Mouse (Mus musculus): ENCODE data around the gene Iqsec1.

Gene Iqsec1

DNA sequence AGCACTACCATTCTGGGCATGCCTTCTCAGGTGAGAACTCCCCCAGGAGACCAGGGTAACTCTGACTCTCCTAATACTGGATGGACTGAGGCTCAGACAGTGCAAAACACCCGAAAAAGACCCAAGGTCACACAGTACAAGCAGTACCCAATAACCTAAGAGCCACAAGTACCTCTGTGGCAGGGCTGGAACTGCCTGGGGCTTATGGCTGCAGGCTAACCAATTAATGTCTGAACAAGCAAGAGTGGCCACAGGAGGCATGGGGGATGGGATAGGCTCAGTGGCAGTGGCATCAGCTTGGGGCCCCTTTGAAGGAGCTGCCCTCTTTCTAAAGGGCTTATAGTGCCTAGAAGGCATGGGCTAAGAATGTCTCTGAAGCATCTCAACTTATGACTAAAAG is 263.0 kb downstream of the Iqsec1 start:
- DNase-seq (ENCODE audit: low spot score): no peak

DNA sequence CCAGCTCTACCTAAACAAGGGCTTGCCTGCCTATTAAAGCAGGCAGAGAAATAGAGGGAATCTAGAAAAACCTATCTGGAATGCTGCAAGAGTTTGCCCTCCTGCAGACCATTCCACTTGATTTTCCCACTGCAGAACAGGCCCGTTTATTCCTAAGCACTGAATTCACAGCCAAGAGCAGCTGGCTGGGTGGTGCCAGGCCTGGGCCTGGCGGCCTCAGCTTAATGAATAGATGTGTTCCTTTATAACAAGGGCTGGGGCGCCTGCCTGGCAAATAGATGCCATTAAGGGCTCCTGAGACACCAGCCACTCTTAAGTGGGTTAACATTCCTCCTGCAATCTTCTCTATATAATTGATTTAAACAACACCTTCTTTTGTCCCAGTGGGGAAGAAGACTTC is 265.5 kb downstream of the Iqsec1 start:
- no peak for DNase-seq (ENCODE audit: low spot score)

DNA sequence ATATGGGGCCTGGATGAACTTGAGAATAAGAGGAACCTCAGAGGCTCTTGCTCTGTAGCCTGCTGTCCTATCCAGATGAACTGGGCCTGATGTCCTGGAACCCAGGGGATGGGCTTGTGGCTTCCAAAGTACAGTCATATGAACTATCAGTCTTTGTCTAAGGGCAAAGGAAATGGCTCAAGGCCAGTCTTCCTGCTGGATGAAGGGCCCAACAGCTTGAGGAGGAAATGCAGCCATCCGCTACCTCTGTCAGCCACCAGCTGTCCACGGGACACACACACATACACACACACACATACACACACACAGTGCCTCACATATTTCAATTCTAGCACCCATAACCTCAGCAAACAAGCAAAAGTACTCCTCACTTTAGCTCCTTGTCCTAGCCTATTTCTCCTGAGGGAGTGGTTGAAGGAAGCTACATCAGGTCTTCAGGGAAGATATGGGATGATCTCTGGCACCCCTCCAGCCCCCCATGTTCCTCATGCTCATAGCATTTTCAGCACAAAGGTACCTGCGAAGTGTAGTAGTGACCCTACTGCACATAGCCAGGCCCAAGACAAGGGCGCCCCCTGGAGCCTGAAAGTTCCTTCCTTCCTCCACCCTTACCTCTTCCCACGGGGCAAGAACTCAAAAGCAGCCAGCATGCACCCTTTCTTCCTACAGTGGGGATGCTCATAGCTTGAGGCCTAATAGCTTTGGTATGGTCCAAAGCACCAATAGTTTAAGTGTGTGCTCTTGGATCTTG is 267.3 kb downstream of the Iqsec1 start:
- no peak for DNase-seq (ENCODE audit: low spot score)

DNA sequence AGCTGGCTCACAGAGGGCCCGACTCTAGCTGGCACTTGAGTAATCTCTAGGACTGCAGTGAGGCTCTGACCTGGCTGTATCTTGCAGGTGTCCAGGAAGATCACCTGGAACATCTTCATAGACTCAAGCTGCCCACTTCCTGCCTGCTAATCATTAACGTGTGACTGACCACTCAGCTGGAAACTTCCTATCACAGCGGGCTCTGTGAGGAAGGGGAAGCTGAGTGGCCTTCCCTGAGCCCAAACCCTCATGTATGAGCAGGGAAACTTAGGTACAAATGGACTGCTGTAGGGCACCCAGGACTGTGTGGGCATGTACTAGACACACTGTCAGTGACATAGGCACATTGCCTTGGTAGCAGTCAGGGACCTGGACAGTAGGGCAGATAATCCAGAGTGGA is 268.3 kb downstream of the Iqsec1 start:
- DNase-seq (ENCODE audit: low spot score): peak; percentile 82

DNA sequence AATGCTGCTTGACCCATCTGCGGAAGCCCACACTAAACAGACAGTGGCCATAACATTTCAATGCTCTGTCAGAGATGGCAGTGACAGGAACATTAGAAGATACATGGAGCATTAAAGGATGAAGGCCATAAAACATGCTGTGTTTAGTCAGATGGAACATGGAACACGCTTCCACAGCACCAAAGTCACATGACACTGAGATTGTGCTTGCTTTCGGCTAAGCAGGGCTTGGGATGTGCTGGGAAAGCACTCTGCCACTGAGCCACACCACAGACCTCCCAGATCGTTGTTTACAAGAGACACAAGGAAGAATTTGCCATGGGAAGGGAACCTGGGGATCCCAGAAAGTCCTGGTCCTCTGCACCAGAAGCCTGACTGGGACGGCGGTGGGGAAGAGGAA is 269.1 kb downstream of the Iqsec1 start:
- DNase-seq (ENCODE audit: low spot score): no peak

DNA sequence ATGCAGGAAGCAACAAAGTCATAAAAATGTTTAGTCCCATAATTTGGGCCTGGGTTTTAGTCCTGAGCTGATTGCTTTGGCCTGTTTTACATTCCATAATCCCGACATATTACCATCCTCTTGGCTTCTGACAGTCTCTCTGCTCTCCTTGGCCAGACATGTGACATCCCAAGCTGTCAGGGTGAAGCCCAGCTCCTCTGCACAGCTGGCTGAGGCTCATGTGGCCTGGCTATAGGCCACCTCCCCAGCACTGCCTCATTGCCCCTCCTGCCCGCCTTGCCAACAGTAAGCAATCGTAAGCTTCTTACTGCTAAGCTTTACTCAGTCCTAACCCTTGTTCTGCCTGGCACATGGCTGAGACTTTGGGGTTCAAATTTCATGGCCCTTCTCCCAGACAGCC is 270.0 kb downstream of the Iqsec1 start:
- no peak for DNase-seq (ENCODE audit: low spot score)

DNA sequence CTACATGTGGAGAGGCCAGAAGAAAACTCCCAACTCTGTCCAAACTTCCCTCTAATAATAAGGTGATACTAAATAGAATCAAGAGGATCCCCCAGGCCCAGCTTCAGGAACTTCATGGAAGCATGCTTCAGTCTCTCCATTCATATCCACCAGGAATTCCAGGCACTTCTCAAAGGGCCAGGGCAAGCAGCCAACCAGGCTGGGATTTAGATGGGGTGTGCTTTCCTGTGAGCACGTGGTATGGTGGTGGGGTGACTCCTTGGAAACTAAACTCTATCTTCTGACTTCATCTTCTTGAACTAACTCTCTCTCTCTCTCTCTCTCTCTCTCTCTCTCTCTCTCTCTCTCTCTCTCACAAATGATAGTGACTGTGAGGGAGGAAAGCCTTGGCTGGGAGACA is 270.8 kb downstream of the Iqsec1 start:
- DNase-seq (ENCODE audit: low spot score): no peak

DNA sequence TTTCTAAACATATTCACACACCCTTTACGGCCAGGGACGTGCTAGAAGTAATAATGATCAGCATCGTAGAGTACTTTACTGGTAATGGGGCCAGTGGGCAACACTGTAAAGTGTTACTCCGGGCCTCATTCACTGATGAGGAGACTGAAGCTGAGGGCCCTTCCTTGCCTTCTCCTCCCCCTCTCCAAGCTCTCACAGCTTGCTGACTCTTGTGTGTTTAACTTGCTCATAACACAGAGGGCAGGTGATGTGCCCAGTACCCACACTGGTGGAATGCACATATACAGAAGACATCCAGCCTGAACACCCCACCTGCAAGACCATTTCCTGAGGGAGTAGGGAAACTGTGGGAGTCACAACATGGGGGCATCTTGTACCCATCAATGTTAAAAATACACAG is 271.6 kb downstream of the Iqsec1 start:
- no peak for DNase-seq (ENCODE audit: low spot score)

DNA sequence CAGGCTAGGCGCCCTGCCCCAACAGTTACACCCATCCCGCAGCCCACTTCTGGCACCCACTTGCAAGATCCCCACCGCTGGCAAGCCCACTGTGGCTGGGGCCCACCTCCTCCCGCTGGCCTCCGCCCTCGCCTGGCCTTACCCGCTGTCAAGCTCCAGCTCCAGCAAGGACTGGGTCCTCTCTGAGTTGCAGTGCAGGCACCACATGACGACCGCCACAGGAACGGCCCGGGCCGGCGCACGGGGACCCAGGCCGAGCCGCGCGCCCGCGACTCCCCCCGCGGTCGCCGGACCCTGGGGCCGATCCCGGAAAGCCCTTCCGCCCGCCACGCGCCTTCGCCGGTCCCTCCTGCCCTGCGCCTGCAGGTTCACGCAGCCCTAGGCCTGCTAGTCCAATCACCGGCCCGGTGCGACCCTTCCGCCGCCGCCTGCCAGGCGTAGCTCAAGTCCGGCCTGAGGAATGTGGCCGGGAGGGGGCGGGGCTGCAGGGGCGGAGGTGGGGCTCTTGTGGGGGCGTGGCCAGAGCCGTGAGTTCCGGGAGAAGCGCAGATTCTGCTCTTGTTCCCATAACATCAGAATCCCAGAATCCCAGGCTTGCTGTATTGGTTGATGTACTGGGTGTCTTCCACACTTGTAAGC is 272.3 kb downstream of the Iqsec1 start:
- DNase-seq (ENCODE audit: low spot score): peak; percentile 92

DNA sequence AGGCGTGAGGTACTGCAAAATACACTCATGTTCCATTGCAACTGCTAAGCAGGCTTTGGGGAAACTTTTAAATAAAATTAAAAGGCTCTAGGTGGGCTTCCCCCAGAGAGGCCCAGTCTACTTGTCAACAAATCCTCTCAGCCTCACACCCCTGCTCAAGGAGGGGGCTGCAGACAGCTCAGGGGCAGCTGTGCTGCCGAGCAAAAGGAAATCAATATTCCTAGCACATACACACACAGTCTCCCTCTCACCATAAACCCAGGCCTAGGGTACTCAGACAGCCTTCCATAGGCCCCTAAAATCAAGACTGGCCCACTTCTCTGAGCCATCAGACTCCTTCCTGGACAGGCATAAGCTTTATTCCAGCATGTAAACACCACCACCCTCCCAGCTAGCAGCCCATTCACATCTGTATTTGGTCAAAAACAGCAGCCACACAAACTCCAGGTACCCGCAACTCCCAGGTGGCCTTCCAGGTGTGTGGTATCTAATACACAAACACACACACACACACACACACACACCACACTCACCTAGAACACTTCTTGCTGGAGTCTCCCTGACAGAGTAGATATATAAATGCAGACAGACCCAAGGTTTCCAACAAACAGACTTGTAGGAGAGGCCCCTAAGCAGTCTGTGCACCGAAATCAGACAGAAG is 273.1 kb downstream of the Iqsec1 start:
- DNase-seq (ENCODE audit: low spot score): no peak

DNA sequence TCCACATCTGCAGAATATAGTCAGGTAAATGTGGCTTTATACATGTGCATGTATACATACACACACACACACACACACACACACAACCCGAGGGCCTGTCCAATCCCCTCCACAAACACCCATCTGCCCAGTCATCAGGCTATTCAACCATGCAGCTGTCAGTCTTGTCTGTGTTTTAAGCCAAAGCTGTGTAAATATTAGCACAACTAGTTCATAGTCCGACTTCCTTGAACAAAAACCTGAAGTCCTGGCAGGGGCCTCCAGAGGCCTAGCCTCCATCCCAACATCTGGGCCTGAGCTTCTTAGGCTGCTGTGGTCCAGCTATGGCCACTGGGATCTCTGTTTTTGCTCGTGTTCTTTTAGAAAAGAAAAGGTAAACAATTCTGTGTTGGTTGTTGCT is 274.8 kb downstream of the Iqsec1 start:
- DNase-seq (ENCODE audit: low spot score): peak; percentile 63

DNA sequence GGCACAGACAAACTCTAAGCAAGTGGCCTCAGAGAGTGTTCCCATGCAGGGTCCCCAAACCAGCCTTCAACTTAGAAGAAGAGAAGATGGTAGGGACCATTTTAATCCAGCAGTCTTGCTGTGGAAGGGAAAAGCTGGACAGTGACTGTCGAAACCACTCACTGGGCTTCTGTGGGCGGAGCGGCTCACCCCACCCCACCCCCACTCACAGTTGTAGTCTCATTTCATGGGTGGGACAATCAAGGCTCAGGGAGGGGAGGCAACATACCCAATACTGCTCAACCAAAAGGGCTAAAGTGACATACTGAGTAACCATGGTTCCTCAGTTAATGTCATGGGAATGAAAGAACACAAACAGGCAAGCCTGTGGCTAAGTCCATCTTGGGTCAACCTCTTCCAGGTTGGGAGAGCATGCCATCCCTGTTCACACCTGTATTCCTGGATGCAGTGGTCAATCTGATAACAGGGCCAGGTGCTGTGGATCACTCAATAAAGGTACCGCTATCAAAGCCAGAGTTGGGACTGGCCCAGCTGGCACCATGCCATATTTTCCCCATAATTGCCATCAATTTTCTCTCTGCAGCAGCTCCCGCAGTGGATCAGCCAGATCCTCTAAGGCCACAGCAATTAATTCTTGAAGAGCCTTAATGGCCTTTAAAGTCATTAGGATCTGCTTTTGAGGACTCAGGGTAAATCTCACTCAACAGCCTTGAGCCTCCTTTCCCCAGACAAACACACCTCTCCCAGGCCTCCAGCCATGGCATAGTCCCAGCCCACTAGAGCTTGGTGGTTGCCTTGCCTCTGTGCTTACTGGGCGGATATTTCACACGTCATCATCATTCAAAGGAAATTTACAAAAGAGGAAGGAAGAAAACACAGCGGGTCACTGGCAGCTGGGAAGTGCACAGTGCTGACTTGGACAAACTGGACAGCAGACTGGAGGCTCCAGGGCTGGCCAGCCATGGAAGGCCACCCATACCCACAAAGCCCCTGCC is 275.7 kb downstream of the Iqsec1 start:
- no peak for DNase-seq (ENCODE audit: low spot score)

DNA sequence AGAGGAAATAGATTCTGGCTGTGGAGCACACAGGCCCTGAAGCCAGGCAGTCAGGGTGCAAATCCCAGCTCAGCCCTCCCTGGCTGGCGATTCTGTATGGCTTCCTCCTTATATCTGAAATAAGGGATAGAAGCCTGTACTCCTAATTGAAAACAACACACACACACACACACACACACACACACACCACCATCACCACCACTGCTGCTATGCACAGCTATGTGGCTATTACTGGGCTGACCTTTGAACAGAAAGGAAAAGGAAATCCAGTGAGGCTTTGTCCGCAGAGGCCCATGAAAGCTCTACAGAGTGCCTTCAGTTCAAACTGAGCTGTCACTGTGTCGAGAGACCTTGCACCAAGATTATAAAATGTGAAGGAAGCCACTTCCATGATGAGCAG is 276.4 kb downstream of the Iqsec1 start:
- DNase-seq (ENCODE audit: low spot score): no peak

DNA sequence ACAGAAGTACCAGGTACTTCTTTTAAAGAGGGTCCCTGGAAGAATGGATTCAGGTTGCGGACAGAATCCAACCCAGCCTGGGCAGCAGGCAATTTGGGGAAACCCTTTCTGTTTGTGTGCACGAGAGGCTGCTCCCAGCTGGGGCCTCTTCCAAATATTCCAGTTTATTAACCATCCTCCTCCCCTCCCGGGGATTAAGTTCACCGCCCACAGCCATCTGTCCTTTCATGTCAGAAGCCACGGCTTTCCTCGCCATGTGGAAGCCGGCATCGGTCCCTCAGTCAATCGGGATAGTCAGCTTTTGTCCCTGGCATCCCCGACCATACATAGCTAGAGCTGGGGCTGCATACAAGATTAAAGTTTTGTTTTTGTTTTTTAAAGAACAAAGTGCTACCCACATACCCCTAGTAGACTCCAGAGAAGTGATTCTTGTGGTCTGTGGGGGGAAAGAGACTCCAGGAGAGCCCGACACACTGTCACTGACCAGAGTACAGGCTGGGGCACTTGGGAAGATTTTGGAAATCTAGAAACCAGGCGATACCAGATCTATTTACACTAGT is 276.9 kb downstream of the Iqsec1 start:
- DNase-seq (ENCODE audit: low spot score): no peak

DNA sequence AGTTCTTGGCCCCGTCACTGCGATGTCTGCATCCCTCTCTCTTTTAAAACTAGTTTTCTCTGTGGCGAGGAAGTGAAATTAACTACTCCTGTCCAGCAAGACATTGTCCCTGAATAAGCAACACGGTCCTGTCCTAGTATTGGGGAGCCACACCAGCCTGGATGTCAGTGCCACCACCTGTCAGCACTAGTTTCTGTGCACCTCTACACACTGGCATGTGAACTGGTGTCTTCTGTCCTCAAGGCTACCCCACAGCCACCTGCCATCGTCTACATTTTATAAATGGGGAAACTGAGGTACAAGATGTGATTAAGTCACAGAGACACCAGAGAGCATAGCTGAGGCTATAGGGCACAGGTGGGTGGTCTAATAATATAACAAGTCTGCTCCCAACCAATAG is 277.7 kb downstream of the Iqsec1 start:
- DNase-seq (ENCODE audit: low spot score): no peak

DNA sequence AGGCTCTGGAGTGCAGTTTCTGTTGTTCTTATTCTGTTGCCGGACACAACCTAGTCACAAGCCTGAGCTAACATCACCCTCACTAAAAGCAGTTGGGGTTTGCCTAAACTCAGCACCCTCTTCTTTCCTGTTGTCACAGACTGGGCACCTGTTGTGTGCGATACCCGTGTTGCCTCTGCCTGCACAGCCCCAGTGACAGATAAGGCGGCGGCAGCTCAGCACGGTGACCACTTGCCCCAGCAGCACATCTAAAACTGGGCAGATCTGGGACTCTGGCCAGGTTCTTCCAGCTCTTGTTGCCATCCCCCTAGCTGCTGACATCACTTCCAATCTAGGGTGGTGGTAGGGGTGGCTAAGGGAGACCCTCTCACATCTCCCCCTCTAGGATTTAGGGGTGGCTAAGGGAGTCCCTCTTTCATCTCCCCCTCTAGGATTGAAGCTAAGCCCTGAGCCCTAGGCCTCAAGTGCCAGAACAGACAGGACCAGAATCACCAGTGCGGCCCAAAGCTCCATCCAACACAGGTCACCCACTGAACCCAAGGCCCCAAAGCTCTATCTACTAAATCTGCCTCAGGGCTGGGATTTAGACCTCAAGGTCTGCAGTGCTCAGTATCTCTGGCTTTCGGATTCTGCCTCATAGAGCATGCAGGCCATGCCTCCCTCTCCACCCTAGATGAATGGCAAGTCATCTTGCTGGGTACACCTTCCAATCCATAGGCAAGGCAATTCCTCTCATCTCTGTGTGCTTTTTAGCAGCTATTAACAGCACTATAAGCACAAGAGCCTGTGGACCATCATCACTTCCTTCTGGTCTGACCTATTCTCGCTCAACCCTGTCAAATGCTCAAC is 278.3 kb downstream of the Iqsec1 start:
- no peak for DNase-seq (ENCODE audit: low spot score)

DNA sequence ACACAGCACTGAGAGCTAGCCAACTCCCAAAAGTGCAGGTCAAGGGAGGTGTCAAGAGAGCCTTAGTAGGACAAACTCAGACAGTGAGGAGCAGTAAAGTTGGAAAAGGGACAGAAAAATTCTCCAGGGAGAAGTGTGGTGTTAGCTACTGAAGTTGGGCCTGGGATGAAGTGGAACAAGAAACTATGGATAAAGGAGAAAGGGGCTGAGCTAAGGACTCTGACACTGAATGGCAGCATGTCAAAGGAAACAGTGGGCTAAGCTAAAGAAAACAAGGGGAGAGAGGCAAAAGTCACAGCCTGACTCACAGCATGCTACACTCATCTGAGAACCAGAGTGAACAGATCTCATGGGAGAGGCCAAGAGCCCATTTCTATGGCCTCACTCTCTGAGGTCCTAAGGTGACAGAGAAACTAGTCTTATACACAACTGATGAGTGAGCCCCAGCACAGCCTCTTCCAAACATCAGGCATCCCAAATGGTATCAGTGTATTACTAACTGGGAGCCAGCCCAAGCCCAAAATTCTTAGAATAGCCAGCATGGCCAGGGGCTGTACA is 280.3 kb downstream of the Iqsec1 start:
- no peak for DNase-seq (ENCODE audit: low spot score)

DNA sequence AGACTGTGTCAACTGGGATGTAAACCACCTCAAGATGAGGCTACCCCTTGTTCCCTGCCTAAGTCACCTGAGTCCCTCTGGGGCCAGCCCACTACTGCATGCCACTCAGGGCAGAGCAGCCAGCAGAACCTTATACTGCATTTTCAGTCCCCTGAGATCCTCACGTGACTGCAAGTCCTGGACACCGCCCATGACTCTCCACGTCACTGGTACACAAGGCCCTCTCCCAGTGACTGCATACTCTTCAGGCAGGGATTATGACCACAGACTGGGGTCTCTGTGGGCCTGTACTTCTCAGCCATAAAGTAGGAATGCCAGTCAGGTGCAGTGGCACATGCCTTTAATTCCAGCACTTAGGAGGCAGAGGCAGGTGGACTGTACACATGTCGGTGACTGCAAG is 281.3 kb downstream of the Iqsec1 start:
- no peak for DNase-seq (ENCODE audit: low spot score)

DNA sequence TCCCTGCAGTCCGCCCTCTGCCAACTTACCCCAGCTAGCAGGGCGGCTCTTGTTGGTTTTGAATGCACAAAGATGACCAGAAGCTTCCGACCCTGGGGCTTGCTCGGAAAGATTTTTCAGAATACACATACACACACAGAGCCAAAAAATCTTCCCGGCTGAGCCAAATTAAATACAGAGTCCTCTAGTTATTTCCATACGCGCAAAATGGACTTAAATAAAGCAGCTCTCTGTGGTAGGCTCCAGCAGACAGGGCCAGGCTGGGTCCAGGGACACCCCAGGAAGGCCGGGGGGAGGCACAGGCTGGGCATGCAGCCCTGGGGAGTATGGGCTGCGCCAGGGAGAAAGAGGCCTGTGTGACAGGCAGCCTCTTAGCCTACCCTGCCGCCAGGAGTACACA is 282.0 kb downstream of the Iqsec1 start:
- DNase-seq (ENCODE audit: low spot score): no peak

DNA sequence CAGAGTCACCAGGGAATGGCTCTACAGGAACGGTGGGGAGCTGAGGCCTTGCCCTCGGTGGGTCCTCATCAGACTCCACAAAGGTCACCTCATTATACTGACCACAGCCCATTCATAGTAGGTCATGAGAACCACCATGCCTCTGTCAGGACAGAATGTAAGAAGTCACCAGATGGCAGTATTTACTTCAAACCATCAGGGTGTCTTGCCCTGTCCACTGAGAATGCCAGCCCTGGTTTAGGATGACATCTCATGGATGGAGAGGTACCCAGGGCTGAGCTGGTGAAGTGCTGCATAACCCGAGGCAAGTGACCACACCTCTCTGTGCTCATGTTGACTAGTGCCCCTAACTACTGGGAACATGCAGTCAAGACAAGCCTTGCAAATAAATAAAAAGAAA is 282.7 kb downstream of the Iqsec1 start:
- no peak for DNase-seq (ENCODE audit: low spot score)

Measured in yolk sac, embryonic 10.5 days (tissue).